11 mouse cellular contexts compared by ENCODE assay signal in the genomic region with DNA sequence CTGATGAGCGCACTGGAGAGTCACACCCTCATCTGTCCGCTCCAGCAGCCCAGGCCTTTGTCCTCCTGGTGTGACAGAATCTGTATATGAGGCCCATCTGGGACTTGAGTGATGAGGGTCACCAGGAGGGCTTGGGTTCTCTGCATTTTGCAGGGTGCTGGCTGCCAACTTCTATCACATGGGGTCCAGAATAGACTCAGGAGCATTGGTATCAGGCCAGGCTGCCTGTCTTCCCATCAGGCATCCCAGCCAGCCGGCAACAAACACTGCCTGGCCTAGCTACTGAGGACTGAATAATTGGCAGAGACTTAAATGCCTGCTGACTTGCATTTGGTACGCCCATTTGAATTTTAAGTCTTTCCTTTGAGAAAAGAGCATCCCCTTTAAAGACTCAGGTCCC.
A peak's percentile ranks its signal among the peaks of the same experiment; 100 is the strongest.
DNase-seq lines count a peak whose midpoint lies in the region; ATAC-seq and TF ChIP-seq lines count a peak whose summit lies in the region.
"Had no signal": no experiment of that assay in that cellular context is flagged by ENCODE, and none has a peak within 500 bp of the region (broad histone marks: within the 10 kb centered on the region; RNA-seq: fewer than 3 reads in every experiment).

No protein-coding gene starts in this region.

- no peaks in the 10 kb centered on the region for H3K36me3 ChIP-seq in heart, postnatal 0 days (replicated peaks; ENCODE audit: control insufficient read depth, insufficient read depth, low read length)
- no peaks in the 10 kb centered on the region for H3K36me3 ChIP-seq in hindbrain, embryonic 15.5 days
- no peaks in the 10 kb centered on the region for H3K36me3 ChIP-seq in kidney, embryonic 14.5 days (ENCODE audit: control insufficient read depth, insufficient read depth, low read length)
- no peaks in the 10 kb centered on the region for H3K36me3 ChIP-seq in intestine, embryonic 15.5 days
- H3K36me3 ChIP-seq: heart, embryonic 12.5 days; kidney, embryonic 15.5 days had no signal

- 46% methylated on average over 4 of the region's 4 CpGs for WGBS in heart, postnatal 0 days
- WGBS in hindbrain, embryonic 15.5 days, result 31% methylated on average over 4 of the region's 4 CpGs
- WGBS in kidney, embryonic 14.5 days, result 87% methylated on average over 4 of the region's 4 CpGs
- 59% methylated on average over 4 of the region's 4 CpGs for WGBS in intestine, embryonic 15.5 days

- H3K4me2 ChIP-seq in heart, postnatal 0 days (ENCODE audit: low read depth, low read length), result no peak overlapping the region
- no peak overlapping the region for H3K4me2 ChIP-seq in hindbrain, embryonic 15.5 days
- no peak overlapping the region for H3K4me2 ChIP-seq in kidney, embryonic 14.5 days (replicated peaks; ENCODE audit: low read depth, low read length)
- no peak overlapping the region for H3K4me2 ChIP-seq in intestine, embryonic 15.5 days (replicated peaks)
- H3K4me2 ChIP-seq: heart, embryonic 12.5 days; kidney, embryonic 15.5 days had no signal

- DNase-seq in heart, postnatal 0 days (ENCODE audit: low spot score), result no peak
- DNase-seq in heart, adult 18-20 months, result no peak
- peak; percentile 47 for DNase-seq in right cerebral cortex, postnatal 4 days
- no peak for DNase-seq in right cerebral cortex, postnatal 36 days (ENCODE audit: low spot score in 2 of 2)
- no peak for DNase-seq in spleen, adult 18-20 months

- H3K9ac ChIP-seq in heart, postnatal 0 days (replicated peaks; ENCODE audit: low read depth, low read length), result no peak overlapping the region
- no peak overlapping the region for H3K9ac ChIP-seq in hindbrain, embryonic 15.5 days
- H3K9ac ChIP-seq in kidney, embryonic 14.5 days (ENCODE audit: low read depth, low read length), result no peak overlapping the region
- H3K9ac ChIP-seq in intestine, embryonic 15.5 days, result no peak overlapping the region
- H3K9ac ChIP-seq: heart, embryonic 12.5 days; kidney, embryonic 15.5 days; liver, embryonic 14.5 days had no signal

- no peak overlapping the region for H3K27ac ChIP-seq in heart, postnatal 0 days (ENCODE audit: low read depth)
- 0 out of 2 replicates have a peak overlapping the region, but pooled peaks have one; percentile 55 for H3K27ac ChIP-seq in hindbrain, embryonic 15.5 days (replicated peaks)
- H3K27ac ChIP-seq in kidney, embryonic 14.5 days (ENCODE audit: low read depth, low read length), result no peak overlapping the region
- no peak overlapping the region for H3K27ac ChIP-seq in intestine, embryonic 15.5 days
- H3K27ac ChIP-seq: kidney, embryonic 15.5 days; liver, embryonic 14.5 days had no signal

- ATAC-seq in heart, postnatal 0 days (ENCODE audit: insufficient read depth, low read depth), result peak; percentile 36; the same call in 1 of the 2 replicates
- ATAC-seq in hindbrain, embryonic 15.5 days (ENCODE audit: low FRiP score, low read depth), result peak; percentile 95
- ATAC-seq in kidney, embryonic 14.5 days (ENCODE audit: low FRiP score, low TSS enrichment), result no peak
- no peak for ATAC-seq in intestine, embryonic 15.5 days

- peaks cover 7% of the 10 kb centered on the region; the same call in 1 of the 2 replicates for H3K4me1 ChIP-seq in heart, postnatal 0 days (ENCODE audit: control insufficient read depth, insufficient read depth)
- H3K4me1 ChIP-seq in hindbrain, embryonic 15.5 days (replicated peaks), result peaks cover 3% of the 10 kb centered on the region; the same call in 1 of the 2 replicates
- no peaks in the 10 kb centered on the region for H3K4me1 ChIP-seq in kidney, embryonic 14.5 days (ENCODE audit: control insufficient read depth, insufficient read depth, low read length)
- H3K4me1 ChIP-seq in intestine, embryonic 15.5 days (replicated peaks), result no peaks in the 10 kb centered on the region; the same call in 1 of the 2 replicates
- H3K4me1 ChIP-seq: heart, embryonic 12.5 days; kidney, embryonic 15.5 days had no signal

- no peak for TF ChIP-seq EP300 in heart, postnatal 0 days (IDR thresholded peaks at IDR 0.05; ENCODE audit: low read depth)

- H3K9me3 ChIP-seq in heart, postnatal 0 days (replicated peaks; ENCODE audit: control insufficient read depth, low read length), result no peaks in the 10 kb centered on the region
- H3K9me3 ChIP-seq in hindbrain, embryonic 15.5 days, result no peaks in the 10 kb centered on the region
- H3K9me3 ChIP-seq in kidney, embryonic 14.5 days (ENCODE audit: control insufficient read depth, low read length), result no peaks in the 10 kb centered on the region
- H3K9me3 ChIP-seq in intestine, embryonic 15.5 days, result no peaks in the 10 kb centered on the region
- H3K9me3 ChIP-seq: kidney, embryonic 15.5 days had no signal

- H3K27me3 ChIP-seq in heart, postnatal 0 days (ENCODE audit: control insufficient read depth, insufficient read depth, low read length), result no peaks in the 10 kb centered on the region
- no peaks in the 10 kb centered on the region for H3K27me3 ChIP-seq in hindbrain, embryonic 15.5 days
- H3K27me3 ChIP-seq in kidney, embryonic 14.5 days (ENCODE audit: control insufficient read depth, insufficient read depth, low read length), result no peaks in the 10 kb centered on the region
- no peaks in the 10 kb centered on the region for H3K27me3 ChIP-seq in intestine, embryonic 15.5 days (replicated peaks)
- H3K27me3 ChIP-seq: heart, embryonic 12.5 days; kidney, embryonic 15.5 days had no signal

- H3K4me3 ChIP-seq in heart, postnatal 0 days (ENCODE audit: low read depth, low read length), result no peak overlapping the region
- no peak overlapping the region for H3K4me3 ChIP-seq in hindbrain, embryonic 15.5 days
- H3K4me3 ChIP-seq in kidney, embryonic 14.5 days (ENCODE audit: low read length), result no peak overlapping the region
- no peak overlapping the region for H3K4me3 ChIP-seq in intestine, embryonic 15.5 days (replicated peaks)
- H3K4me3 ChIP-seq: heart, embryonic 12.5 days; kidney, embryonic 15.5 days had no signal

- TF ChIP-seq CTCF in heart, postnatal 0 days (IDR thresholded peaks at IDR 0.05; ENCODE audit: low read depth), result no peak

Comparison
In these comparisons a context has a peak if more than half of its experiments do, and no peak if none do; other contexts are left out.
1. ATAC-seq: peak in heart, postnatal 0 days (single experiment) and hindbrain, embryonic 15.5 days (single experiment); none in kidney, embryonic 14.5 days (single experiment) and intestine, embryonic 15.5 days (single experiment).